Mouse (Mus musculus): ENCODE measurements around the gene Ptpa.

The Ptpa gene

DNA sequence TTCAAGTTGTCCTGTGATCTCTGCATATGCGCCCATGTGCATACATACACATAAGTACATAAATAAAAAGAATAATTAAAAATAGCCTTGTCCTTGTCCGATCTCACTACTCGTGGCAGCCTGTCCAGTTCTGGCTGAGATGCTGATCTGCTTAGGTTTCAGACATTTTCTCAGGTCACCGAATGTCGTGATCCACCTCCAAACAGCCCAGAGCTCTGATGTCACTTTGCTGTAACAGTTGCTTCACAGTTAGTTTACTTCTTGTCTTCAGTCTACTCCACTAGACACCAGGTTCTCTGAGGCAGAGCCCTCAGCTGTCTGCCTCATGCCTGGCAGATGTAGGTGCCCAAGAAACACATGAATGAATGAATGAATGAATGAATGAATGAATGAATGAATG lies 48.6 kb downstream of the Ptpa start:
- DNase-seq (ENCODE audit: low spot score), result no peak

DNA sequence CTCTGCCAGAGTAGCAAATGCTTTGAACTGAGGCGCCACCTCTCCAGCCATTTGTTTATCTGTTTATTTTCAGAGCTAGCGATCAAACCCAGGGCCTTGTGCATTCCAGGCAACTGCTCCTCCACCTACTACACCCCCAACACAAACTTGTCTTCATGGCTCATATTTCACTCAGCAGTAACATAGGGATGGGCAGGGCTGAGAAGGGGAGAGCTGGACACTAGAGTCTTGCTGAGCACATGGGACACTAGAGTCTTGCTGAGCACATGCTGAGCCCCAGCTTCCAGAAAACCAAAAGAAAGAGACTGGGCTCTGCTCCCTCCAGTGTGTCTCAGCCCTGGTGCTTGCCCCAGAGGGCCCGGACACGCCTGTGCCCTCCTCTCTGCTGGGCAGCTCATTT lies 50.9 kb downstream of the Ptpa start:
- DNase-seq (ENCODE audit: low spot score), result no peak

DNA sequence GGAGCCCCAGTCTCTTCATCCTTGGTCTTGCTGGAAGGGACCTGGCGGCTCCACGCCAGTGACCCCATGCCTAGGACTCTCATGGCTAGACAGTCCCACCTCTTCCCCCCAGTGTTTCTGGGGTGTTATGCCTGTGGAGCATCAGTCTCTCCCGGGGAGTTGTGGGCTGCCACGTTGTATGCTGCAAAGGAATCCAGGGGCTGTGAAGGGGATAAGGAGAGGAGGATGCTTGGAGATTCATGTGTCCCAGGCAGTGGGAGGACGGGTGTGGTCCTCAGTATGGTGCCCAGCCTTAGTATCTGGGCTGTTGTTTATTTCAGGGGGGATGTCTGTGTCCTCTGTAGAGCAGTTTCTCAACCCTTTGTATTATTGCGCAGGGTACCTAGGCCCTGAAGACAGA lies 53.2 kb downstream of the Ptpa start:
- DNase-seq (ENCODE audit: low spot score), result no peak

DNA sequence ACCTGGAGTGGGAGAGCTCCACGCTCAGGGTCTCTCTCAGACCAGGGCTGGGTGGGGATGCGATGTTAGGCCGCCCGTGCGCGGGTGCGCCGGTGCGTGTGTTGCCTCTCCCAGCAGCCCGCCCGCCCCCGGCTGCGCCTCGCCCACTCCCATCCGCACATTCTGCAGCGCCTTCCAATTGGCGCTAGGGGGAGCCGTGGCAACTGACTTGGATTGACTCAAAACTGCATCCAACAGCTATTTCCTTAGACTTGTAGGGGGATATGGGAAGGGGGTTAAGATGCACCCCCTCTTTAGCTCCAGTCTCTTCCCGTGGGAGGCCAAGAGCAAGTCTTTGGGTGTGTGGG lies 53.9 kb downstream of the Ptpa start:
- peak; percentile 74 for DNase-seq (ENCODE audit: low spot score)

DNA sequence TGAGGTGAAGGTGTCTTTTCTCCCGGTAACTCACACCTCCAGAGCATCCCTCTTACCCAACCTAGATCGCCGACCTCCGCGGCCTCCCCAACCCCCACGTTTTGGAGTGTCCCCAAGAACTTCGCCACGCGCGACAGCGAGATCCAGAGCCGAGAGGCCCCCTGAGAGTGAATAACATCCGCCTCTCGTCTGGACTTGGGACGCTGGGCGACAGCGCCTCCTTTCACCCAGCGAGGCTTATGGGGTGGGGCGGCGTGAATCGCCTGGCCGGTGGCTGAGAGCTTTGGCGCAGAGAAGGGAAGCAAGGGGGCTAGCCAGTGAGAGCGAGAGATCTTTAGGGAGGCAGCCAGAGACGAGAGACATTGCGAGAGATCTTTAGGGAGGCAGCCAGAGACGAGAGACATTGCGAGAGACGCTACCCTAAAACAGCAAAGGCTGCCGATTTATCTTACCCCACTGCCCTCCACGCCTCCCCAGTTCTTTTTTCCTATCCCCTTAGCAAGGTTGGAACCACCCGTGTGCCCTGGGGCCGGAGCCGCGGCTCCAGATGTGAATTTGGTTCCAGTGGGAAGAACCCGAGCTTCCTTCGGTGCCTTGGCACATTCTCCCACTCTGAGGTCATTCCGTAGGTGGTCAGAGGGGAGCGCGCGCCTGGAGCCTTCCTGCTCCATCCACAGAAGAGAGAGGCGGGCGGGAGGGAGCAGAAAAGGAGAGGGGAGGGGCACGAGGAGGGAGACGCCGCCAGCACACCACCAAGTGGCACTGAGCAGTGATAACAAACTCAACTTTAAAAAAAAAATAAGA lies 54.5 kb downstream of the Ptpa start:
- no peak for DNase-seq (ENCODE audit: low spot score)

DNA sequence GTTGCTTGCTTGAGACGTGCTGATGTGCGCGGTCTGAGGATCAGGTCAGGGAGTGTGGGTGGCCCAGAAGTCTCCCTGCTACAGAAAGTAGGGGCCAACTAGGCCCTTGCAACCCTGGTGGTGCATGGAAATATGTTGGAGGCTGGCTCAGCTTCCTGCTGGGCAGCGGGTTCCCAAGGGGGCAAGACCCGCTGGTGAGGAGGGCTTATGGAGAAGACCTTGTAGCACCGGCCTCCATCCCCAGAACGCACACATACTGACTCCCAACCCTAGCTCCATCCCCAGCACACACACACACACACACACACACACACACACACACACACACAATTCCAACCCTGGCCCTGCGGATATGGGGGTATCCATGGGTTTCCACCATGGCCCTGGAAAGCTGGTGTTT lies 55.2 kb downstream of the Ptpa start:
- DNase-seq (ENCODE audit: low spot score), result no peak

DNA sequence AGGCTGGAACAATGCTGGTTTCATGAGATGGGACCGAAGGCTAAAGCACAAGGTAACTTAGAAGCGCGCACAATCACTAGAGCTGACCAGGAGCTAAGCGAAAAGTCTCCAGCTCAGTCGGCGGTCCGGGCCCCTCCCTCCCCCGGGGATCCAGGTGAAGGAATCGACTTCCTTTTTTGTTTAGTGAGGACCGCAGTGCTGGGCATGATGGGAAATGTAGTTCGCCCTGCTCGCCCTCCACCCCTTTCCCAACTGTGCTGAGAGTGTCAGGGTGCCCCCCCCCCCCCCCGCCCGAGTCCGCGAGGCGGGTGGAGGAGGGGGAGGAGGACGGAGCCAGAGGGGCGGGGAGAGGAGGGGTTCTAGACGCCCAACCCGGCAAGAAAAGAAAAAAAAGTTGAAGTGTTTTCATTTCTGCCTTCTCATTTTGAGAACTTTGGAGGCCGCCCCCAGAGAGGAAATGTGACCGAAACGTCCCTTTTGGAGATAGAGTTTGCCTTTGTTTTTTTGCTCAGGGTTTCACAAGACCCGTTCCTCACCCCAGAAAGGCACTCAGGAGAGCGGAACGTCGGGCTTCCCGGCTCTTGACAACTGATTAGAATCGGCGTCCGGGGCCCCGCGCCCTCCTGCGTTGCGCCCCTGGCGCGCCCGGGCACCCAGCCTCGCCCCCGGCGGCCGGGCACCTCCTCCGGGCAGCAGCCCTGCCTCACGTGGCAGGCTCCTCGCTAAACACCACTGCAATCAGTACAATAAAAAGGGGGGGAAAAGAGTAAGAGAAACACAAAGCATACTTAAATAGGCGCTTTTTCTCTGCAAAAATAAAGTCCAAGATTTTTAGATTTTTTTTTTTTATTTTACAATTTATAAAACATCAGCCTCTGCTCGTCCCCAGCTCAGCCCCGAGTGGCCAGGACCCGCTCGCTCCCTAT lies 56.2 kb downstream of the Ptpa start:
- DNase-seq (ENCODE audit: low spot score), result peak; percentile 72

DNA sequence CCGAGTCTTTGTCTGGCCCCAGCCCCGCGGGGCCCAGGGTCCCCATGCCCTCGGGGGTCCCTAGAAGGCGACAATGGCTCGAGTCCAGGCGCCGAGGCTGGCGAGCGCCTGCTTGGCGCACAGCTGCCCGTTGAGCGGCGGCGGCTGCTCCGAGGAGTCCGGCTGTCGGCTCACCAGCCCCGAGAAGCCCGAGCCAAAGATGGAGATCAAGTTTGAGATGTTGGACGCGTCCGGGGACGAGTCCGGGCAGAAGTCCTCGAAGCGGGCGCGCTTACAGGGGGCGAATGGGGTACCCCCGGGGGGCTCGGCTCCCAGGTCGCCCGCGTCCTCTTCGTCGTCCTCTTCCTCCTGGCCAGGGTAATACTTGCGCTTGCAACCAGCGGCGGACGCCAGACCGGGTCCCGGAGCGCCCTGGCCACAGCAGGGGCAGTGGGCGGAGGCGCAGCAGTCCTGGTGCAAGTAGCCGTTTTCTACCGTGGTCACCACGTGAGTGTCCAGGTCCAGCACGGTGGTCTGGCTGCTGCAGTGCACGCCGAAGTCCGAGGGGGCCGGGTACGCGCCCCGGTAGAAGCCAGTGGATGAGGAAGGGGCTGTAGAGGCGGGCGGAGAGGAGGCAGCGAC lies 57.0 kb downstream of the Ptpa start:
- no peak for DNase-seq (ENCODE audit: low spot score)

DNA sequence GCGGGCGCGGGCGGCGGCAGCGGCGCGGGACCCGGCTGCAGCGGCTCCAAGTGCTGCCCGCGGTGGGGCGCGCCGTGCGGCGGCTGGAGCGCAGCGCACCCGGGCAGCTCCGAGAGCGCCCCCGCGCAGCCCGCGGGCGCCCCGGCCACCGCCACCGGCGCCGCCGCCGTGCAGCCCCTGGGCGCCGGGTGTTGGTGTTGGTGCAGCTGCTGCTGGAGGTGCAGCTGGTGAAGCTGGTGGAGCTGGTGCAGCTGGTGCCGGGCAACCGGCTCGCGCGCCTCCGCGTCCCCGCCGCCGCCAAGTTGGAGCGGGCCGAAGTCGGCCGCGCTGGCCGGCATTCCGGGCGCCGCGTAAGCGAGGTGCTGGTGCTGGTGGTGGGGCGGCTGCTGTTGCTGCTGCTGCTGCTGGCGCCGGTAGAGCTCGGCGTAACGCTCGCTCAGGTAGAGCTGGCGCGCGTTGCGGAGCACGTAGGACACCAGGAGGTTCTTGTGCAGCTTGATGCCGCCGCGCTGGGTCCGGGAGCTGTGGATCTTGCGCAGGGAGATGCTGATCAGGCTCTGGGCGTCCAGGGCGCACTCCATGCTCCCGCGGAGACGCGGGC lies 57.7 kb downstream of the Ptpa start:
- no peak for DNase-seq (ENCODE audit: low spot score)

DNA sequence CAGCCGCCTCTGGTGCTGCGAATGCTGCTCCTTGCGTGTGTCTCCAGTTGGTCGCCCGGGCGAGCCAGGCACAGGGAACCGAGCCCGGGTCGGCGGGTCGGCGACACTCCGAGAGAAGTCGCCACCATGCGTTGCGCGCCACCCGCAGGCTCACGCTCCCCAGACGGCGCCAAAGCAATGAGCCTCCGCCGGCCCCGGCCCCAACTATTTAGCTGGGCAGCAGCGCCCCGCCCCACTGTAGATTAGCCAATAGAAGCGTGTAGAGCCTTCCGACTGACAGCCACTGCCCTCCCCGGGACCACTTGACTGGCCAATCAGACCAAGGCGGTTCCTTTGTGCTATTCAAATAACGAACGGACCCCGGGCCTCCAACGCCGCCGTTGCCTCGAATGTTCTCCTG lies 58.2 kb downstream of the Ptpa start, which contains the start of gene Ier5l:
Gene Ier5l (minus strand): TSS at position 181 of the 400 bp plus-strand sequence.
- DNase-seq (ENCODE audit: low spot score), result peak; percentile 87

DNA sequence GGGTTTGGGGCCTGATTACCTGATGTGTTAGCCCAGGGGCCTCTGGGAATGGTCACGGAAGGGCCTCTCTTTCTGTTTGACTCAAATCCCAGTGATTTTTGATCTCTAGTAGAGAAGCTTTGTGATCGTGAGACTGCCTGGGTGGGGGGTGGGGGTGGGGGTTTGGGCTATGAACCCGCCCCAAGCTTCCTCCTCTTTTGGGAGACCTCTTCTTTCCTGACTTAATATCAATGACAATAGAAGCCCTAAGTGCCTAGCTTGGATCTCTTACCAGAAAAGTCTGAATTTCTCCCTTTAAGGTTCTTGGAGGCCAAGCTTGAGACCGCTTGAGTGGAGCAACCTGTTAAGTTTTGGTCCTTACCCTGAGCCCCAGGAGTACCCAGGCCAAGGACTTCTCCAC lies 58.9 kb downstream of the Ptpa start:
- DNase-seq (ENCODE audit: low spot score), result no peak

DNA sequence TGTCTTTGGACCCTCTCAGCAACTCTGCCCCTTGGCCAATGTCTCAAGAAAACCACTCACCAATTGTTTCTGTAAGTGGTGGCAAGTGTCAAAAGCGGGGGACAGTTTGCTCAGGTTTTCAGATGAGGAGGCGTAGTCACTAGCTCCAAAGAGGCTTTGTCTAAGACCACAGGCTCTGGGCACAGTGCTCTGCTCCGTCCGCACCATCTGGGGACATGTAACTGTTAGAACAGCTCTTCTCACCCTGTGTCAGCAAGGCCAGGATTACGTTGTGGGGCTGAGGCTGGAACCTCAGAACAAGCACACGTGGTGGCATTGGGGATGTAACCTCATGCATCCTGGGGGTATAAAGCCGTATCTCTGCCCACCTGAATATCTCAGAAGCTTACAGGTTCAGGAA lies 59.6 kb downstream of the Ptpa start:
- DNase-seq (ENCODE audit: low spot score), result no peak

DNA sequence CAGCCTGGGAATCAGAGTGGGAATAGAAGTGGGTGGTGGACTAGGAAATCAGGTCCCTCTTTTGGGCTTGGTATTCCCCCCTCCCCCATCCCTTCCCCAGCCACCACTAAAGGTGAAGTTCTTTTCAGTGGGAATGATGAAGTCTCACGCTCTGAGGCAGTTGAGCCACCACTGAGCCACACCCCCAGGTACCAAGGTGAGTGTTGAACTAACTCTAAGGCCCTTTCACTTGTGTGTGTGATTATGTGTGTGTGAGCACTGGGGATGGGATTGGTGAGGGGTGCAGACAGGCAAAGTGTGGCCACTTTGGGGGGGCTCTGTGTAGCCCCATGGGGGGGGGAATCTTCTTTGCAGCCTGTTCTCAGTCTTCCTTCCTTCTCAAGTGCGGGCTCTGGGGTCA lies 60.4 kb downstream of the Ptpa start:
- DNase-seq (ENCODE audit: low spot score), result no peak

DNA sequence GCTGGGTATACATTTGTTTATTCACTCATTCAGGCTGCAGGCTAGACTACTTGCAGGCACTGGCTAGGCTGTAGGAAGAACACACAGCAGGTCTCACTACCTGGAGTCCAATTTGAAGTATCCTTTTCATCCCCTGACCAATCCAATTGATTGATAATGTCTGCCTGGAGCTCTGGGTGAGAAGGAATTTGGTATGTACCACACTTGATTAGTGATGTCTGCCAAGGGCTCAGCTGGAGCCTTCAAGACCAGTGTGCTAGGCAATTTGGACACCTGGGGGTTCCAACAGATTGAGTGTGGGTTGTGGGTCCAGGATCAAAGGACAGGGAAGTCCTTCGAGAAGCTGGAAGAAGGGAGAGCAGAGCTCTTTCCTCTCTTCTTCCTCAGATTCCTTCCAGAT lies 62.7 kb downstream of the Ptpa start:
- DNase-seq (ENCODE audit: low spot score), result no peak

DNA sequence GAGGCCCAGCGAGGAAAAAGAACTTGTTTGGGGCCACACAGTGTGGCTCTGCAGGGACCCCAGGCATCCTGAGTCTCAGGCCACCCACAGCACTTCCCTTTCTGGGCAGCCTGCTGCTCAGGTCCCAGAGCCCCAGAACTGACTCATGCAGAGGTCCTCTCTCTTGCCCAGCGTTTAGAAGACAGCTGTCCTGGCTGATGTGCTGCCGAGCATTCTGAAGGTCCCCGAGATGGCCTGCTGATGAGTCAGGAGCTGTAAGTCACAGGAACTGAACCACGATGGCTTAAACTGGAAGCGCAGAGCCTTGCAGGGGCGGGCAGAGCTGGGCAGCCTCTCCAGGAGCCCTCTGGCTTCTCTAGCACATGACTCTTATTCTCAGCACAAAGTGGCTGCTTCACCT lies 71.8 kb downstream of the Ptpa start:
- no peak for DNase-seq (ENCODE audit: low spot score)

DNA sequence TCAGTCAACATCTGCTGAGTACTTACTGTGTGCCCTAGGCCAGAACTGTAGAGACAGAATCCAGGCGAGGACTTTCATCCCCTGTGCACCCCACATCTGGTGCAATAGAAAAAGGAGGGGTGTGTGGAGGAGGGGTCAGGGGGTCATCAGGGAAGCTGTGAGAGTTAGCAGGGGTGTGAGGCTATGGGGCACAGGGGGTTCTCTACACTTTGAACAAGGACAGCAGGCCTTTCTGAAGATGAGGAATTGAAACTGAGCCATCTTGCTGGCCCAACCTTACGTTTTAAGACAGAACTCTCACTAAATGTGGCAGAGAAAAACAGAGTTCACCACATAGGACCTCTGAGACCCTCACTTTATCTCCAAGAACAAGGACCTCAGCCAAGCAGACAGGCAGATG lies 74.5 kb downstream of the Ptpa start:
- DNase-seq (ENCODE audit: low spot score), result no peak

DNA sequence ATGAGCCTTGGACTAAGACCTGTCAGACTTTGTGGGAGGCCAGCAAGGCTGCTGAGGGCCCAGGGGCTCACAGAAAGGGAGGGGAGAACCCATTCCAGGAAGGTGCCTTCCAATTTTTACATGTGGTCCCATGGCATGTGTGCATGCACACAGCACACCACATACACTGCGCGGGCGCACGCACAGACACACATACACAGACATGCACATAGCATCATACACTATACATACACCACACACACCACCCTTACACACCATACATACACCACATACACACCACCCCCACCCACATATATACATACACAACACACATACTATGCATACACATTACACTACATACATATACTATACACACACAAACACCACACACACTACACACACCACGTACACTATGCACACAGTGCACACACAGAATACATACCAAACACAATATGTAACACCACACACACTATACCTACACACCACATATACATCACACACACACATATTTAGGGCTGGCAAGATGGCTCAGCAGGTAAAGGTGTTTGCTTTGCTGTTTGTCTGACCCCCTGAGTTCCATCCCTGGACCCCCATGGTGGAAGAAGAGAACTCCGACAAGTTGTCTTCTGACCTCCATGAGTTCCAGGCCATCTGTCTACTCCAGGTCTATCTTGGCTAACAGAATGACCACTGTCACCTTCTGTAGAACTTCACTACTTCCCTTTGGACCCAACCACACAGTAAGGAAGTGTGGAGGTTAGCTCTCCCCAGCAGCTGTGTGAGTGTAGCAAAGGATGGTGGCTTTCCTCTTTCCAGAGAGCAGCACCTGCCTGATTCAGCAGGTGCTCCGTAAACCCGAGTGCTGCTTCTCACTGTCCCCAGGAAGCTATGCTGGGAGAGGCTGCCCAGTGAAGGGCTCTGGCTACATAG lies 79.4 kb downstream of the Ptpa start:
- no peak for DNase-seq (ENCODE audit: low spot score)

DNA sequence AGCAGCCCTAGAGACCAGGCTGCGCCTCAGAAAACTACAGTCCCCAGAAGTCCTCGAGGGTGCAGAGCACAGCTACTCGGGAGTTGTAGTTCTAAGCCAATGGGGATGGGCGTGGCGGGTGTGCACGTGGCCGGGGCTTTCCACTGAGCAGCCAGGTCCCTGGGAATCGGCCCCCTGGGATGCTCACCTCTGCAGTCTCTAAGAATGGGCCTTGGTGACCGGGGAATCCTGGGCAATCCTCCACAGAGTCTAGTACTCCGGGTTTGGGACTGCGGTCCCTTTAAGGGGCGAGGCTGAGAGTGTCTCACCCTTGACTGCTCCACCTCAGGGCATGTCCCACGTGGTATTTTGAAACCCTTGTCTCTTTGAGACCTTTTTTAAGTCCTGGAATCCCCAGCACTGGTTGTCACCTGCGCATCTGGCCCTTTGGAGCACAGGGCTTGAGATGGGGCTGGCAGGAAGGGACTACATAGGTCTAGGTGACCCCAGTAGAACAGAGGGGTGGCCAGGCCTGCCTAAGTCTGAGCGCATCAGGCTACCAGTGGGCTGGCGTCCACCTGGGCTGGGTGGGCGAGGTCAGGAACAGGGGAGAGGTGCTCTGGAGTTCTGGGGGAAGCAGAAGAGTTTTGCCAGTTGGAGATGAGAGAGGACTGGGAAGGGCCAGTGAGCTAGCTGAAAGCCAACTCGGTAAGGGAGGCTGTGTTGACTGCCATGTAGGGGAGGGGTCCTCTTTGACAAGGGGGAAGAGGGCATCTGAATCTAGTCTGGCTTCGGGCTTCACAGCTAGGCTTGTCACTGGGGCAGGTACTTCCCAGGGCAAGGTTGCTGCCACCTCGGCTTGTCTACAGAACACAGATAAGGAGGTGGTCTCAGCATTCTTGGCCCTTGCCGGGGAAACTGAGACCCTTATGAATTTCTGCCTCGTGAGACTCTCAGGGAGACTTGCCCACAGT lies 80.3 kb downstream of the Ptpa start:
- peak; percentile 54 for DNase-seq (ENCODE audit: low spot score)

Data from left cerebral cortex, adult 11 months (tissue).